Mouse (Mus musculus): ENCODE data around the gene Dgkq.

DNA sequence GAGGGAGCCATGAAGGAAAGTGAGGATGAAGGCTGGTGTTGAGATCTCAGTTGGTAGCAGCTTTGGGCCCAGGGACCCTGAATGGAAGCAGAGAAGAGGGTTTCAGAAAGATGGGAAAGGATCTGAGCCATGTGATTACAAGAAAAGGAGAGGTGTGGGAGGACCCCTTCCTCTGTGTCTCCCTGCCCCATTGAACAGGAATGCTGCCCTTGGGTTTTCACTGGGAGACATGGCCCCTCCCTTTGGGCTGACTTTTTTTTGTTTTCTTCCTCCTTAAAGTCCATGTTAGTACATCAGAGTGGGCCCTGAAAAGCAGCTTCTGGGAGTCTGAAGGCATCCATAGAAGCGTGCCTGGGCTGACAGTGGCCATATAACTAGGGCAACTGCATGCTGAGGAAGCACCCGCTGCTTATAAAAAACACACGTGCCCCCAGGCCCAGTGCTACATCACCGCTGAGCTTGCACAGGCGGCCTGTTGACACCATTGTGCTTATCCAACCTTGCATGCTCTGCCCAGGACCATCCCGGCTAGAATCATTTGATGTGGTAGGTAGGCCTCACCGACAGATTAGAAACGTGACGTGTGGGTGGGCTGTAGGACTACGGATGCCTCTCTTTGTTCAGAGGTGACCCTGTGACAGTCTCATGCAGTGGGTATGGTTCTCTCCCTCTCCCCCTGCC lies 32.0 kb upstream of the Dgkq start:
- TF ChIP-seq SIN3A (IDR thresholded peaks at IDR 0.05; ENCODE audit: low read length) (no peak), GABPA (IDR thresholded peaks at IDR 0.05; ENCODE audit: low read depth, low read length) (no peak), POLR2A (IDR thresholded peaks at IDR 0.05; ENCODE audit: control insufficient read depth in 1 of 2, insufficient read depth in 1 of 2, low read depth in 1 of 2, low read length in 2 of 2, poor library complexity in 1 of 2) (no peak)

All from MEL (cell line).